Mouse (Mus musculus) liver, postnatal 0 days (tissue): ENCODE results near the gene Thoc7.

Experiments used
- CTCF ChIP-seq: sonication (generic); IDR thresholded peaks from 2 replicates; pipeline ENCODE4 v1.5.1; 2016; ENCODE audit warnings: antibody characterized with exemption, low read depth
- EP300 ChIP-seq: IDR thresholded peaks from 2 replicates; pipeline ENCODE4 v1.6.1; 2016; ENCODE audit warnings: antibody characterized with exemption, low read depth, mild to moderate bottlenecking

GRCm38 (mm10) chr14:13915207-13915606, 46.4 kb downstream of the Thoc7 start:
- no peak for TF ChIP-seq CTCF
- no peak for TF ChIP-seq EP300
